In genomic region chr7:73424705-73425104, GRCm38 (mm10) we compare ENCODE assay signal across 8 mouse cellular contexts. TPM values are rescaled to one million over a fixed set of nuclear protein-coding genes. Genes with fewer than 3 reads are reported as not detected.
DNase-seq lines count a peak whose midpoint lies in the region; ATAC-seq and TF ChIP-seq lines count a peak whose summit lies in the region.
"Had no signal": no experiment of that assay in that cellular context is flagged by ENCODE, and none has a peak within 500 bp of the region (broad histone marks: within the 10 kb centered on the region; RNA-seq: fewer than 3 reads in every experiment).

No protein-coding gene starts in this region.

- no peaks in the 10 kb centered on the region for H3K27me3 ChIP-seq in neural tube, embryonic 13.5 days
- no peaks in the 10 kb centered on the region for H3K27me3 ChIP-seq in hindbrain, embryonic 13.5 days
- H3K27me3 ChIP-seq in neural tube, embryonic 14.5 days (ENCODE audit: control insufficient read depth, insufficient read depth, low read length): no peaks in the 10 kb centered on the region
- H3K27me3 ChIP-seq: lung, embryonic 15.5 days had no signal

- H3K9me3 ChIP-seq in neural tube, embryonic 13.5 days: no peaks in the 10 kb centered on the region
- H3K9me3 ChIP-seq in hindbrain, embryonic 13.5 days: no peaks in the 10 kb centered on the region
- H3K9me3 ChIP-seq in neural tube, embryonic 14.5 days (ENCODE audit: control insufficient read depth, low read length): no peaks in the 10 kb centered on the region
- H3K9me3 ChIP-seq: lung, embryonic 15.5 days had no signal

- peaks cover 54% of the 10 kb centered on the region for H3K4me1 ChIP-seq in neural tube, embryonic 13.5 days (replicated peaks)
- peaks cover 18% of the 10 kb centered on the region; the same call in 1 of the 2 replicates for H3K4me1 ChIP-seq in embryonic fibroblast, embryonic 13.5 days (ENCODE audit: control insufficient read depth, insufficient read depth, low read length)
- peaks cover 45% of the 10 kb centered on the region for H3K4me1 ChIP-seq in hindbrain, embryonic 13.5 days (replicated peaks)
- no peaks in the 10 kb centered on the region for H3K4me1 ChIP-seq in neural tube, embryonic 14.5 days (ENCODE audit: control insufficient read depth, insufficient read depth, low read length)

- WGBS in neural tube, embryonic 13.5 days: 62% methylated on average over 3 of the region's 3 CpGs
- 50% methylated on average over 3 of the region's 3 CpGs for WGBS in hindbrain, embryonic 13.5 days
- WGBS in neural tube, embryonic 14.5 days: 51% methylated on average over 3 of the region's 3 CpGs

- no peak for ATAC-seq in neural tube, embryonic 13.5 days (ENCODE audit: low read depth)
- ATAC-seq in hindbrain, embryonic 13.5 days (ENCODE audit: low FRiP score): 0 out of 2 replicates have a peak, but pooled peaks have one; percentile 15
- ATAC-seq in neural tube, embryonic 14.5 days (ENCODE audit: low read depth): 0 out of 2 replicates have a peak, but pooled peaks have one; percentile 9

- no peak for DNase-seq in neural tube, embryonic 10.5 days (ENCODE audit: extremely low spot score, low spot score)
- no peak for DNase-seq in spleen, postnatal 14 days (ENCODE audit: low spot score in 2 of 2)
- DNase-seq in thymus, postnatal 25 days: no peak

- H3K9ac ChIP-seq in neural tube, embryonic 13.5 days: no peak overlapping the region
- no peak overlapping the region; the same call in 1 of the 2 replicates for H3K9ac ChIP-seq in hindbrain, embryonic 13.5 days
- H3K9ac ChIP-seq in neural tube, embryonic 14.5 days (replicated peaks; ENCODE audit: low read depth, low read length): no peak overlapping the region
- H3K9ac ChIP-seq: lung, embryonic 15.5 days had no signal

- no peak overlapping the region for H3K4me2 ChIP-seq in neural tube, embryonic 13.5 days
- no peak overlapping the region for H3K4me2 ChIP-seq in hindbrain, embryonic 13.5 days
- no peak overlapping the region for H3K4me2 ChIP-seq in neural tube, embryonic 14.5 days (ENCODE audit: low read depth, low read length)
- H3K4me2 ChIP-seq: lung, embryonic 15.5 days had no signal

- no peak for TF ChIP-seq POLR2A in embryonic fibroblast, embryonic 13.5 days (IDR thresholded peaks at IDR 0.05; ENCODE audit: low read depth, low read length)

- TF ChIP-seq CTCF in embryonic fibroblast, embryonic 13.5 days (IDR thresholded peaks at IDR 0.05; ENCODE audit: borderline replicate concordance, insufficient read depth, low read length): no peak

- peak overlapping the region; percentile 62 for H3K27ac ChIP-seq in neural tube, embryonic 13.5 days (replicated peaks)
- peak overlapping the region; percentile 14 for H3K27ac ChIP-seq in embryonic fibroblast, embryonic 13.5 days (ENCODE audit: insufficient read depth, low read length)
- H3K27ac ChIP-seq in hindbrain, embryonic 13.5 days: peak overlapping the region; percentile 68
- no peak overlapping the region for H3K27ac ChIP-seq in neural tube, embryonic 14.5 days (ENCODE audit: low read depth, low read length)

- H3K36me3 ChIP-seq in neural tube, embryonic 13.5 days: peaks cover 39% of the 10 kb centered on the region
- H3K36me3 ChIP-seq in hindbrain, embryonic 13.5 days: peaks cover 31% of the 10 kb centered on the region
- peaks cover 24% of the 10 kb centered on the region for H3K36me3 ChIP-seq in neural tube, embryonic 14.5 days (ENCODE audit: control insufficient read depth, insufficient read depth, low read length)

- no peak overlapping the region for H3K4me3 ChIP-seq in neural tube, embryonic 13.5 days
- H3K4me3 ChIP-seq in embryonic fibroblast, embryonic 13.5 days (ENCODE audit: insufficient read depth, low read length): no peak overlapping the region
- no peak overlapping the region for H3K4me3 ChIP-seq in hindbrain, embryonic 13.5 days
- H3K4me3 ChIP-seq in neural tube, embryonic 14.5 days (ENCODE audit: low read depth, low read length): no peak overlapping the region
- H3K4me3 ChIP-seq: lung, embryonic 15.5 days had no signal

RNA-seq across cellular contexts. Expression of gene Rgma, which starts 49.4 kb away (rescaled TPM):
- 41.4 and 49.6 TPM in 2 replicates for polyA plus RNA-seq in neural tube, embryonic 13.5 days (2015; fragmentation: Nextera tagmentation; extraction: Ambion mirVana)
- 12.6 and 19.3 TPM in 2 replicates for polyA plus RNA-seq in embryonic fibroblast, embryonic 13.5 days (2011; ENCODE audit: insufficient read length, low read depth, missing spikeins)
- polyA plus RNA-seq in hindbrain, embryonic 13.5 days (2015; fragmentation: Nextera tagmentation; extraction: Ambion mirVana): 40.0 and 41.1 TPM in 2 replicates
- 46.6 and 58.4 TPM in 2 replicates for polyA plus RNA-seq in neural tube, embryonic 14.5 days (2014; fragmentation: Nextera tagmentation; extraction: Ambion mirVana)
